Mouse (Mus musculus): ENCODE results near the gene Il9r. TPM values are rescaled to one million over a fixed set of nuclear protein-coding genes. Genes with fewer than 3 reads are reported as not detected.

The Il9r gene
- polyA plus RNA-seq, 1 experiment, result 8.8 TPM

GRCm38 (mm10) chr11:32194086-32194485, 6.0 kb downstream of the Il9r start:
- no peak for TF ChIP-seq GATA1 (IDR thresholded peaks at IDR 0.05; ENCODE audit: low read length)

- no peak for TF ChIP-seq GATA1 (IDR thresholded peaks at IDR 0.05; ENCODE audit: low read length)
These were observed 6.9 kb downstream of the Il9r start for GRCm38 (mm10) chr11:32193156-32193555.

DNA sequence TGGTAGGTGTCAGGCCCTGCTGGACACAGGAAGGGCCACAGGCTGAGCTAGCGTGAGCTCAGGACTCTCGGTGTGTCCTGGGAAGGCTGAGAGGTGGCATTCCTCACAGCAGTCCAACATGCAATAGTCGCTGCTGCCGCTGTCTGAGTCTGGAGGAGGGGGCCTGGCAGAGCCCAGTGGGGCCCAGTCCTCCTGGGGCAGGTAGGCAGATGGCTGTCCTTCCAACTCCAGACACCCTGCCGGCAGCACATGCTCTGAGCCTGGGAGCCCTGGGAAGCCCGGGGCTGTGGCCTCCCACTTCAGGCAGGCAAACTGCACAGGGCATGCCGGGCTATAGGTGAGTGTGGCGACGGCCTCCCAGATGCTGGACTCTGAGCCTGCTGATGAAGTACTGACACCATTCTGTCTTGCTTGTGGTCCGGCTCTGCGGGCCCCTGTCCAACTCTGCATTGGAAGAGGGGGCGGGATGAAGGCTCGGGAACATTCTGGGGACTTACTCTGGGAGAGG, 9.4 kb downstream of the Il9r start:
- no peak for TF ChIP-seq GATA1 (IDR thresholded peaks at IDR 0.05; ENCODE audit: low read length)

DNA sequence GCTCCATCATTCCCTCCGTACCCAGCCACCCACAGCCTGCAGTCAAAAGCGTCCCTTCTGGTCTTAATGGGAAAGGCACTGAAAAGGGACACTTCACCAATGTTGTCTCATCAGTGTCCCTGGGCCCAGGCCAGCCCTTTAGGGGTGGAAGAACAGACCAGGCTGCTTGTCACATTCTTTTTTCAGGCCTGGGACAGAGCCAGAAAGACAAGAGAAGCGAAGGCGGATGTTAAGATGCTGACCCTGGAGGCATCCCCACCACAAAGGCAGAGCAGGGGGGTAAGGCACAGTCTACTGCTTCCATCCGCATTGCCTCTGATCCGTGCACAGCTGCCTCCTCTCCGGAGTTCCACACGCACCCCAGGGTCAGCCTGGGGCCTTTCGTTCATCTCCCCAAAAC, 10.0 kb downstream of the Il9r start:
- TF ChIP-seq GATA1 (IDR thresholded peaks at IDR 0.05; ENCODE audit: low read length), result no peak

DNA sequence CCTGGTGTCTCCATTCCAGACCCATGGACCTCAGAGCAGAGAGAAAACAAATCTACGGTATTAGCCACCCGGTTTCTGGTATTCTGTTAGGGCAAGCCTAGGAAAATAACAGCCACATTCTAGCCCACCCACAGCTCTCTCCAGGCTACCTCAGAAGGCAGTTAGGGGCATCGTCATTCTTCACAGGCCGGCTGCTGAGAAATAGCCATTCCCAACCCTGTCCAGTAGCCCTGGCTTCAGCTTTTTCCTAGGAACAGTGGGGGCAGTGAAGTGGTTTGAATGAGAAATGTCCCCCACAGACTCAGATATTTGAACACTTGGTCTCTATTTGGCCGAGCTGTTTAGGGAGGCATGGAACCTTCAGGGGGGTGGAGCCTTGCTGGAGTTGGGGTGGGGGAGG, 10.6 kb downstream of the Il9r start:
- TF ChIP-seq GATA1 (IDR thresholded peaks at IDR 0.05; ENCODE audit: low read length), result no peak

DNA sequence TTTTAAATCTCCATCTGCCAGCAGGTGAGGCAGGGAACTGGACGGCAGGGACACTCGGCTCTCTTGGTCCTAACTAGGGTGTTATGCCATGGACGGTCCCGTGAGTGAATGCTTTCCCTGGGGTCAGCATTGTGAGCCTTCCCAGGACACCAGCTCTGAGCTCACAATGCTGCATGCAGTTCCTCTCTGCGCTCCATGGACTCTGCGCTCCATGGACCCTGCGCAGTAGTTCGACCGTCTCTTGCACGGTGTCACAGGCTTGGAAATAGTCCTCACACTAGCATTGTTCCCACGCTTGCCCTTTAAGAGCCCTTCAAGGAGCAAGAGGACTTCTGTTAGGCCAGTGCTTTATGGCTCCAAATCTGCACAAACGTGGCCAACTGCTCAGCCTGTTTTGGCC, 11.2 kb downstream of the Il9r start:
- TF ChIP-seq GATA1 (IDR thresholded peaks at IDR 0.05; ENCODE audit: low read length), result no peak

GRCm38 (mm10) chr11:32187256-32187655, 12.8 kb downstream of the Il9r start:
- no peak for TF ChIP-seq GATA1 (IDR thresholded peaks at IDR 0.05; ENCODE audit: low read length)

DNA sequence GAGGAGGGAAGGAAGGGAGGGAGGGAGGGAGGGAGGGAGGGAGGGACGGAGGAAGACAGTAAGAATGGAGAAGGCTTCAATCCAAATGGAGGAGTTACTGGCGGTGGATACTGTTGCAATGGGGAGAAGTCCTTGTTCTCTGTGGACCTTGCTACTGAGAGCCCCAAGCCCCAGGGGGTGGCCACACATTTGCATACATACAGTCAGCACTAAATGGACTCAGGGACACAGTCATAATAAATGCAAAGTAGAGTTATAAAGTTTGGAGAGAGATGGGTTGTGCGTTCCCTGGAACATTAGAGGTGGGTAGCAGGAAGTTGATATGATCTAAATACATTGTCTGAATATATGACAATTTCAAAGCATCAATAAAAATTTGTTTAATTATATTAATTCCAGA, 14.0 kb downstream of the Il9r start:
- no peak for TF ChIP-seq GATA1 (IDR thresholded peaks at IDR 0.05; ENCODE audit: low read length)

DNA sequence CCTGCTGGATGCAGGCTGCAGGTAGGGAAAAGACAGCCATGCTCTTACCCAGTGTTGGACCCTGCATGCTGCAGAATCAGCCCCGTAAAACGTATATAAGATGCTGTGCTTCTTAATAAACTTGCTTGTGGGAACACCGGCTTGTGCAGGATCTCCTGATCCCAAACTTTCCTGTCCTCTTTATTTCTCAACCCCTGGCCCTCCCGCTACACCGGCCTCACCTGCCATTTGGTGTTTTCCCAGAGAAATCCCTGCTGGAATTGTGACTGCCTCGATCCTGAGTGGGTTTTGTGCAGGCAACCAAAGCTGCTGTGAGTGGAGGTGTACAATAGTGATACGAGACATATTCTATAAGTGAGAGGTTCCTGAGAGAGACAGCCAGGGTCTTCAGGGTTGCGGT, 15.6 kb downstream of the Il9r start:
- no peak for TF ChIP-seq GATA1 (IDR thresholded peaks at IDR 0.05; ENCODE audit: low read length)

DNA sequence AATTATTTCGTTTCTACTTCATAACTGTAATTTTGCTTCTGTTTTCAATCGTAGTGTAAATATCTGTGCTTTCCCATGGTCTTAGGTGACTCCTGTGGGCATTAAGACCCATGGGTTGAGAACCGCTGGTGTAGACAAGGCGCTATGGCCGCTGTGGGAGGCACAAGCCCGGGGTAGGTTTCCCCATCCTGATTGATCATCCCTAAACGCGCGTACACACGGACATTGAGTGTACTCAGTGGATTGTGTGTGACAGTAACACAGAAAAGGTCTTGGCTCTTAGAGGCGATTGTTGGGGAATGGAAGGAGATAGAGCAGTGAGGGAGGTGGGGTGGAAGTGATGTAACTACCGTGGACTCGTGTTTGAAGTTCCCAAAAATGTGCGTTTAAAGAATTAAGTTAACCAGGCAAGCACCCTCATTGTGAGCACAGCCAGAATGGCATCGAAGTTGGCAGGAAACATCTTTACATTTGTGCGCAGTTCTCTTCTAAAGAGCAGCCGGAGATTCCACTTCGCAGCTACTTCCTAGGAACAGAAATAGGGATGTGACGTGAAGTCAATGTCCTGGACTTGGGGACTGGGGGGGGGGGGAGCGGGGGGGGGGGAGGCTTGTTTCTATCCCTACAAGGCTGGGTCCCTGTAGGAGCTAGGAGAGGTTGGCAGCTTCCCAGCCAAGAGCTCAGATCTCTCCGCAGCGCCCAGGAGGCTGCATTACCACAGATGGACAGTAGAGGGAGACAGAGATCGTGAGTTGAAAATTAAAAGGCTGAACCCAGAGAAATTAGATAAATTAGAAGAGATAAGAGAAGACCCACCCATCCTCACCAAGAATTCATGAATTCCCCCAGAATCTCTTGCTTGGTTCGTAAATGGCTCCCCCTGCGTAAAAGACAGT, 17.9 kb downstream of the Il9r start:
- no peak for TF ChIP-seq GATA1 (IDR thresholded peaks at IDR 0.05; ENCODE audit: low read length)

- no peak for TF ChIP-seq GATA1 (IDR thresholded peaks at IDR 0.05; ENCODE audit: low read length)
These were observed 18.8 kb downstream of the Il9r start for GRCm38 (mm10) chr11:32181246-32181645.

DNA sequence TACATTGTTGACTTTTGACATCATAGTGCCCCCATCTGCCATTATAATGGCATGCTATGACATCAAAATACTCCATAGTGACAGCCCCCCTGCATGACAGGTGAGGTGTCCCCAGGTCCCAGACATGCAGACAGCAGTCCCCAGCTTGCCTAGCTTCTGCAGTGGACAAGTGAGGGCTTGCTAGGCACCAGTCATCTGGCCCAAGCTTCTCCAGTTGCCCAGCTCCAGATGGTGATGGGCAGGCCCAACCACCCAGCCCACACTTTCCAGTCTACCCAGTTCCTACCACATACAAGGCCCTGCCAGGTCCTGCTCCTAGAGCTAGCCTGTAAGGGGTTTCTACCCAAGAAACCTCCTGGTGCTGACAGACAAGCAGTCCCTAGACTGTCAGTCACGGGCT, 21.6 kb downstream of the Il9r start:
- TF ChIP-seq GATA1 (IDR thresholded peaks at IDR 0.05; ENCODE audit: low read length), result no peak

GRCm38 (mm10) chr11:32166683-32167082, 33.4 kb downstream of the Il9r start:
- no peak for TF ChIP-seq GATA1 (IDR thresholded peaks at IDR 0.05; ENCODE audit: low read length)

GRCm38 (mm10) chr11:32161922-32162804, 37.9 kb downstream of the Il9r start:
- no peak for TF ChIP-seq GATA1 (IDR thresholded peaks at IDR 0.05; ENCODE audit: low read length)

DNA sequence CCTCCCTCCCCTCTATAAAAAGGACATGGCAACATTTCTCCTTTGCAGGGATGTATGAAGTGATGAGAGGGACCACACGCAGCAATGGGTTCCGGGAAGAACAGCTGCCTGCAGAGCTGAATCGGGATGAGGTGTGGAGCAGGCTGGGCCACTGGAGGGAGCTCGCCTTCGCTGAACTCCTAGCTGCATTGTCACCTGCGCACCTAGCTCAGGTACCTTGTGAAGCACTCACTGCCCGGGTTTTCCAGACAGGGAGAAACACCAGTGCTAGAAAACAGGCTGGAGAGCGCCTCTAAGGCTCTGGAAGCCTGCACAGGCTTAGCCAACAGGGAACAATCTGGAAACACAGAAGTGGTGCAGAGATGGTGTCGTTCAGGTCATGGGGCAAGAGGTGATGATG, 38.6 kb downstream of the Il9r start:
- no peak for TF ChIP-seq GATA1 (IDR thresholded peaks at IDR 0.05; ENCODE audit: low read length)

- no peak for TF ChIP-seq GATA1 (IDR thresholded peaks at IDR 0.05; ENCODE audit: low read length)
These were observed 39.7 kb downstream of the Il9r start for GRCm38 (mm10) chr11:32160341-32160740.

Measured in G1E-ER4 (cell line).